Mouse (Mus musculus) bone marrow macrophage, adult 2 months (primary cell): Measurements from ENCODE around the gene Galnt12.

ENCODE experiments used
- CTCF ChIP-seq: IDR thresholded peaks from 2 replicates; pipeline ENCODE4 v1.5.1; 2012; ENCODE audit warnings: low read depth, mild to moderate bottlenecking, low read length, moderate library complexity
- POLR2A ChIP-seq: IDR thresholded peaks from 2 replicates; pipeline ENCODE4 v1.6.1; 2012; ENCODE audit warnings: mild to moderate bottlenecking, low read depth, low read length, borderline replicate concordance

DNA sequence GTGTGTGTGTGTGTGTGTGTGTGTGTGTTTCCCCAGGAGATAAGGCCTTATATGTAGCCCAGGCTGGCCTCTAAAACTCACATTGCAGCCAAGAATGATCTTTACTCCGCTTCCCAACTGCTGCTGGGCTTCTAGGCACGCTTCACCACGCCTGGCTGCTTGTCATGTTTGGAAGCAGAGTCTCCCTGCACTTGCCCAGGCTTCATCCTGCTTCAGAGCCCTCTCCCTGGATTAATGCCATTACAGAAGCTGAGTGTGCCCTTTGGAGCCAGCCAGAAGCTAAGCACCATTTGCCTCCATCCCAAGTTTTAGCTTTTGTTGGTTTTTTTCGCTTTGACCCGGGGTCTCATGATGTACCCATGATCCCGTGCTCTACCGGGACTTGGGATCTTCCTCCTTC is 3.0 kb upstream of the Galnt12 start:
- TF ChIP-seq CTCF (no peak), POLR2A (no peak)
